Mouse (Mus musculus) E14TG2a.4 (cell line): ENCODE measurements around the gene B3gnt2.

ENCODE experiments used
- CTCF ChIP-seq: conservative IDR thresholded peaks from 2 replicates; pipeline ENCODE4 v1.5.1; 2014; ENCODE audit warnings: low read length
- NANOG ChIP-seq: IDR thresholded peaks from 2 replicates; pipeline ENCODE4 v1.6.1; 2014; ENCODE audit warnings: borderline replicate concordance, low read length, mixed read lengths
- POU5F1 ChIP-seq: IDR thresholded peaks from 2 replicates; pipeline ENCODE4 v1.6.1; 2014; ENCODE audit warnings: low read length, borderline replicate concordance

- TF ChIP-seq CTCF, result no peak
- no peak for TF ChIP-seq NANOG
- no peak for TF ChIP-seq POU5F1
Measured at GRCm38 (mm10) chr11:22745356-22745755, 115.4 kb downstream of the B3gnt2 start.
